8 mouse cellular contexts compared by ENCODE assay signal in genomic region chr3:122290696-122291095, GRCm38 (mm10). TPM values are rescaled to one million over a fixed set of nuclear protein-coding genes. Genes with fewer than 3 reads are reported as not detected.
A peak's percentile ranks its signal among the peaks of the same experiment; 100 is the strongest.
DNase-seq lines count a peak whose midpoint lies in the region; ATAC-seq and TF ChIP-seq lines count a peak whose summit lies in the region.

No protein-coding gene starts in this region.

- no peak overlapping the region for H3K9ac ChIP-seq in liver, postnatal 0 days (replicated peaks)
- H3K9ac ChIP-seq in liver, embryonic 12.5 days: no peak overlapping the region
- no peak overlapping the region for H3K9ac ChIP-seq in hindbrain, embryonic 14.5 days

- no peak for DNase-seq in liver, postnatal 0 days
- DNase-seq in heart, adult 8-10 months (ENCODE audit: low spot score): peak; percentile 71
- DNase-seq in hindbrain, embryonic 14.5 days (ENCODE audit: low spot score): no peak
- no peak for DNase-seq in thymus, postnatal 10 days (ENCODE audit: low spot score in 2 of 2)
- DNase-seq in testis, postnatal 10 days (ENCODE audit: low spot score): no peak
- no peak for DNase-seq in left cerebral cortex, adult 11 months (ENCODE audit: low spot score)

- no peak overlapping the region; the same call in 1 of the 2 replicates for H3K4me2 ChIP-seq in liver, postnatal 0 days (ENCODE audit: low read depth, low read length)
- H3K4me2 ChIP-seq in liver, embryonic 12.5 days: no peak overlapping the region
- peak overlapping the region; percentile 74; the same call in 1 of the 2 replicates for H3K4me2 ChIP-seq in hindbrain, embryonic 14.5 days (replicated peaks)

- WGBS in liver, postnatal 0 days (ENCODE audit: insufficient replicate concordance): 23% methylated on average over 7 of the region's 7 CpGs
- WGBS in liver, embryonic 12.5 days (ENCODE audit: insufficient replicate concordance): 23% methylated on average over 7 of the region's 7 CpGs
- 74% methylated on average over 7 of the region's 7 CpGs for WGBS in hindbrain, embryonic 14.5 days

- no peak for TF ChIP-seq CTCF in liver, postnatal 0 days (IDR thresholded peaks at IDR 0.05; ENCODE audit: low read depth)

- H3K27ac ChIP-seq in liver, postnatal 0 days (ENCODE audit: low read depth): peak overlapping the region; percentile 57
- no peak overlapping the region for H3K27ac ChIP-seq in liver, embryonic 12.5 days
- H3K27ac ChIP-seq in hindbrain, embryonic 14.5 days: peak overlapping the region; percentile 39; the same call in 1 of the 2 replicates

- TF ChIP-seq EP300 in liver, postnatal 0 days (IDR thresholded peaks at IDR 0.05; ENCODE audit: low read depth): no peak

- H3K4me1 ChIP-seq in liver, postnatal 0 days (ENCODE audit: insufficient read depth): peaks cover 18% of the 10 kb centered on the region
- H3K4me1 ChIP-seq in liver, embryonic 12.5 days: peaks cover 18% of the 10 kb centered on the region
- H3K4me1 ChIP-seq in hindbrain, embryonic 14.5 days (replicated peaks; ENCODE audit: control insufficient read depth, insufficient read depth, low read length): peaks cover 38% of the 10 kb centered on the region

- H3K36me3 ChIP-seq in liver, postnatal 0 days (replicated peaks; ENCODE audit: insufficient read depth, low read length): peaks cover 2% of the 10 kb centered on the region; the same call in 1 of the 2 replicates
- H3K36me3 ChIP-seq in liver, embryonic 12.5 days: peaks cover 3% of the 10 kb centered on the region
- peaks cover 5% of the 10 kb centered on the region for H3K36me3 ChIP-seq in hindbrain, embryonic 14.5 days (replicated peaks; ENCODE audit: control insufficient read depth, insufficient read depth)

- ATAC-seq in liver, postnatal 0 days: no peak
- ATAC-seq in liver, embryonic 12.5 days: no peak
- no peak for ATAC-seq in hindbrain, embryonic 14.5 days (ENCODE audit: low FRiP score)
- peak; percentile 72 for ATAC-seq in monocyte, adult 5-6 weeks (replicated peaks; ENCODE audit: insufficient number of reproducible peaks, low FRiP score, low TSS enrichment, poor library complexity, severe bottlenecking)

- H3K4me3 ChIP-seq in liver, postnatal 0 days (ENCODE audit: low read depth, low read length): no peak overlapping the region
- no peak overlapping the region for H3K4me3 ChIP-seq in liver, embryonic 12.5 days
- H3K4me3 ChIP-seq in hindbrain, embryonic 14.5 days (replicated peaks; ENCODE audit: low read length): no peak overlapping the region

- H3K27me3 ChIP-seq in liver, postnatal 0 days (ENCODE audit: insufficient read depth, low read length): no peaks in the 10 kb centered on the region
- H3K27me3 ChIP-seq in liver, embryonic 12.5 days (replicated peaks): peaks cover 9% of the 10 kb centered on the region; the same call in 1 of the 2 replicates
- H3K27me3 ChIP-seq in hindbrain, embryonic 14.5 days (ENCODE audit: control insufficient read depth, insufficient read depth, low read length): no peaks in the 10 kb centered on the region

- no peaks in the 10 kb centered on the region for H3K9me3 ChIP-seq in liver, postnatal 0 days (ENCODE audit: low read length)
- H3K9me3 ChIP-seq in liver, embryonic 12.5 days (replicated peaks): no peaks in the 10 kb centered on the region
- H3K9me3 ChIP-seq in hindbrain, embryonic 14.5 days (ENCODE audit: control insufficient read depth, low read length): no peaks in the 10 kb centered on the region

RNA-seq across cellular contexts. Expression of gene Bcar3, which starts 3.2 kb away (rescaled TPM):
- 11.2 and 12.6 TPM in 2 replicates for polyA plus RNA-seq in liver, postnatal 0 days (2015; fragmentation: Nextera tagmentation; extraction: Ambion mirVana)
- 5.5 and 6.8 TPM in 2 replicates for polyA plus RNA-seq in liver, embryonic 12.5 days (2016; fragmentation: Nextera tagmentation; extraction: Ambion mirVana)
- 1 to 10 TPM; 3.9 to 8.2 (median 5.2) TPM for total RNA-seq in heart, adult 8-10 months (2022)
- polyA plus RNA-seq in hindbrain, embryonic 14.5 days (2014; fragmentation: Nextera tagmentation; extraction: Ambion mirVana): 5.2 and 6.2 TPM in 2 replicates
- 5.9 to 13.0 TPM (median 7.0 TPM) in 3 replicates for total RNA-seq in monocyte, adult 5-6 weeks (2017)

RNA-seq across cellular contexts. Expression of gene Dnttip2, which starts 16.5 kb away (rescaled TPM):
- 23.8 and 25.3 TPM in 2 replicates for polyA plus RNA-seq in liver, postnatal 0 days (2015; fragmentation: Nextera tagmentation; extraction: Ambion mirVana)
- polyA plus RNA-seq in liver, embryonic 12.5 days (2016; fragmentation: Nextera tagmentation; extraction: Ambion mirVana): 68.3 and 68.6 TPM in 2 replicates
- 10 to 100 TPM; 23.3 to 29.7 (median 26.1) TPM for total RNA-seq in heart, adult 8-10 months (2022)
- 47.9 and 48.3 TPM in 2 replicates for polyA plus RNA-seq in hindbrain, embryonic 14.5 days (2014; fragmentation: Nextera tagmentation; extraction: Ambion mirVana)
- total RNA-seq in monocyte, adult 5-6 weeks (2017): 121 to 170 TPM (median 151 TPM) in 3 replicates

RNA-seq across cellular contexts. Expression of gene Gclm, which starts 45.3 kb away (rescaled TPM):
- polyA plus RNA-seq in liver, postnatal 0 days (2015; fragmentation: Nextera tagmentation; extraction: Ambion mirVana): 391 and 407 TPM in 2 replicates
- polyA plus RNA-seq in liver, embryonic 12.5 days (2016; fragmentation: Nextera tagmentation; extraction: Ambion mirVana): 596 and 604 TPM in 2 replicates
- 10 to 100 TPM; 42.6 to 75.3 (median 55.1) TPM for total RNA-seq in heart, adult 8-10 months (2022)
- polyA plus RNA-seq in hindbrain, embryonic 14.5 days (2014; fragmentation: Nextera tagmentation; extraction: Ambion mirVana): 56.6 and 61.4 TPM in 2 replicates
- total RNA-seq in monocyte, adult 5-6 weeks (2017): 15.3 to 20.7 TPM (median 18.5 TPM) in 3 replicates
